ENCODE assay signal across 9 mouse cellular contexts in genomic region chr11:76846011-76846877, GRCm38 (mm10). TPM values are rescaled to one million over a fixed set of nuclear protein-coding genes. Genes with fewer than 3 reads are reported as not detected.
DNase-seq lines count a peak whose midpoint lies in the region; ATAC-seq and TF ChIP-seq lines count a peak whose summit lies in the region.
"Had no signal": no experiment of that assay in that cellular context is flagged by ENCODE, and none has a peak within 500 bp of the region (broad histone marks: within the 10 kb centered on the region; RNA-seq: fewer than 3 reads in every experiment).

No protein-coding gene starts in this region.

- no peaks in the 10 kb centered on the region for H3K27me3 ChIP-seq in hindbrain, postnatal 0 days (ENCODE audit: insufficient read depth, low read length)
- peaks cover 13% of the 10 kb centered on the region; the same call in 1 of the 2 replicates for H3K27me3 ChIP-seq in liver, embryonic 13.5 days
- H3K27me3 ChIP-seq in neural tube, embryonic 11.5 days (ENCODE audit: control insufficient read depth, insufficient read depth, low read length) = no peaks in the 10 kb centered on the region

- DNase-seq in gastrocnemius, postnatal 14 days = peak; percentile 42
- no peak for DNase-seq in gastrocnemius, adult 18-20 months (ENCODE audit: low spot score)
- peak; percentile 50 to 56 for DNase-seq in adrenal gland, postnatal 36 days
- peak; percentile 41 for DNase-seq in hindbrain, postnatal 0 days (ENCODE audit: low spot score)
- no peak for DNase-seq in liver, embryonic 13.5 days
- peak; percentile 30 for DNase-seq in neural tube, embryonic 11.5 days (ENCODE audit: low spot score)
- DNase-seq in thymus, postnatal 36 days = peak; percentile 8 to 26

- no peak for TF ChIP-seq CTCF in hindbrain, postnatal 0 days (IDR thresholded peaks at IDR 0.05; ENCODE audit: low read depth)

- no peaks in the 10 kb centered on the region for H3K9me3 ChIP-seq in hindbrain, postnatal 0 days (ENCODE audit: low read length)
- no peaks in the 10 kb centered on the region for H3K9me3 ChIP-seq in liver, embryonic 13.5 days (replicated peaks)
- H3K9me3 ChIP-seq in neural tube, embryonic 11.5 days (ENCODE audit: control insufficient read depth, low read length) = no peaks in the 10 kb centered on the region

- H3K27ac ChIP-seq in hindbrain, postnatal 0 days = peak overlapping the region; percentile 93
- H3K27ac ChIP-seq in liver, embryonic 13.5 days = peak overlapping the region; percentile 74
- H3K27ac ChIP-seq in neural tube, embryonic 11.5 days (ENCODE audit: low read depth, low read length) = peak overlapping the region; percentile 81

- H3K4me3 ChIP-seq in hindbrain, postnatal 0 days (ENCODE audit: low read length) = peak overlapping the region; percentile 88
- H3K4me3 ChIP-seq in liver, embryonic 13.5 days (replicated peaks) = peak overlapping the region; percentile 93
- peak overlapping the region; percentile 92 for H3K4me3 ChIP-seq in neural tube, embryonic 11.5 days (ENCODE audit: low read depth, low read length)

- peak overlapping the region; percentile 87 for H3K9ac ChIP-seq in hindbrain, postnatal 0 days (replicated peaks; ENCODE audit: low read length)
- H3K9ac ChIP-seq in liver, embryonic 13.5 days = peak overlapping the region; percentile 94
- H3K9ac ChIP-seq in neural tube, embryonic 11.5 days (ENCODE audit: low read length) = peak overlapping the region; percentile 91

- under 1% methylated on average over 85 of the region's 90 CpGs for WGBS in hindbrain, postnatal 0 days
- under 1% methylated on average over 90 of the region's 90 CpGs for WGBS in liver, embryonic 13.5 days (ENCODE audit: insufficient replicate concordance)
- under 1% methylated on average over 89 of the region's 90 CpGs for WGBS in neural tube, embryonic 11.5 days

- peak overlapping the region; percentile 90 for H3K4me2 ChIP-seq in hindbrain, postnatal 0 days (ENCODE audit: low read depth, low read length)
- H3K4me2 ChIP-seq in liver, embryonic 13.5 days = peak overlapping the region; percentile 99
- H3K4me2 ChIP-seq in neural tube, embryonic 11.5 days (ENCODE audit: low read depth) = peak overlapping the region; percentile 99

- H3K36me3 ChIP-seq in hindbrain, postnatal 0 days (ENCODE audit: insufficient read depth, low read length) = no peaks in the 10 kb centered on the region
- H3K36me3 ChIP-seq in liver, embryonic 13.5 days = no peaks in the 10 kb centered on the region
- no peaks in the 10 kb centered on the region for H3K36me3 ChIP-seq in neural tube, embryonic 11.5 days (ENCODE audit: control insufficient read depth, insufficient read depth, low read length)

- intact Hi-C loops in gastrocnemius, postnatal 14 days (cut with DNase I; ENCODE audit: low total_unique reads) = no loop called here

- peaks cover 19% of the 10 kb centered on the region for H3K4me1 ChIP-seq in hindbrain, postnatal 0 days (ENCODE audit: insufficient read depth, low read length)
- H3K4me1 ChIP-seq in liver, embryonic 13.5 days (replicated peaks) = peaks cover 51% of the 10 kb centered on the region
- H3K4me1 ChIP-seq in neural tube, embryonic 11.5 days (ENCODE audit: control insufficient read depth, insufficient read depth, low read length) = peaks cover 16% of the 10 kb centered on the region

- ATAC-seq in erythroid progenitor cell, adult 5-6 weeks (replicated peaks; ENCODE audit: low FRiP score, poor library complexity, severe bottlenecking) = peak; percentile 25; the same call in 1 of the 2 replicates
- ATAC-seq in hindbrain, postnatal 0 days = peak; percentile 78
- peak; percentile 70 for ATAC-seq in liver, embryonic 13.5 days (ENCODE audit: low read depth)
- ATAC-seq in neural tube, embryonic 11.5 days (ENCODE audit: insufficient read depth, low FRiP score, low TSS enrichment) = peak; percentile 71

RNA-seq across cellular contexts. Expression of gene Cpd, which starts 0.6 kb away (rescaled TPM):
- total RNA-seq in gastrocnemius, postnatal 14 days (2021) = 10 to 100 TPM; 39.4 to 50.8 TPM
- 10 to 100 TPM; 26.2 to 29.0 TPM for total RNA-seq in gastrocnemius, adult 18-20 months (2021)
- total RNA-seq in adrenal gland, postnatal 36 days (2021) = 10 to 100 TPM; 42.1 to 47.6 TPM
- total RNA-seq in erythroid progenitor cell, adult 5-6 weeks (2015; ENCODE audit: low replicate concordance) = 11.7 and 12.6 TPM in 2 replicates
- 6.1 and 9.6 TPM in 2 replicates for total RNA-seq in erythroid progenitor cell, adult 5-6 weeks (2017; ENCODE audit: low replicate concordance)
- total RNA-seq in hindbrain, postnatal 0 days (2014; rRNA removed) = 34.7 and 41.3 TPM in 2 replicates
- polyA plus RNA-seq in hindbrain, postnatal 0 days (2015; fragmentation: Nextera tagmentation; extraction: Ambion mirVana) = 3.9 and 5.7 TPM in 2 replicates
- 4.8 and 6.3 TPM in 2 replicates for polyA plus RNA-seq in liver, embryonic 13.5 days (2015; fragmentation: Nextera tagmentation; extraction: Ambion mirVana)
- polyA plus RNA-seq in neural tube, embryonic 11.5 days (2014; fragmentation: Nextera tagmentation; extraction: Ambion mirVana) = 14.7 and 16.9 TPM in 2 replicates

RNA-seq across cellular contexts. Expression of gene Tmigd1, which starts 55.7 kb away (rescaled TPM):
- total RNA-seq in gastrocnemius, postnatal 14 days (2021) = under 1 TPM; 0.24 to 0.45 TPM
- total RNA-seq in gastrocnemius, adult 18-20 months (2021) = not detected
- total RNA-seq in adrenal gland, postnatal 36 days (2021) = 1 to 10 TPM in 1 of 2 experiments, under 1 TPM in 1; 0.66 to 1.1 TPM
- total RNA-seq in erythroid progenitor cell, adult 5-6 weeks (2015; ENCODE audit: low replicate concordance) = not detected in 2 replicates
- not detected in 2 replicates for total RNA-seq in erythroid progenitor cell, adult 5-6 weeks (2017; ENCODE audit: low replicate concordance)
- 0.26 TPM in 1 of 2 replicates, not detected in the other for total RNA-seq in hindbrain, postnatal 0 days (2014; rRNA removed)
- not detected in 2 replicates for polyA plus RNA-seq in hindbrain, postnatal 0 days (2015; fragmentation: Nextera tagmentation; extraction: Ambion mirVana)
- polyA plus RNA-seq in liver, embryonic 13.5 days (2015; fragmentation: Nextera tagmentation; extraction: Ambion mirVana) = not detected in 2 replicates
- 0.39 TPM in 1 of 2 replicates, not detected in the other for polyA plus RNA-seq in neural tube, embryonic 11.5 days (2014; fragmentation: Nextera tagmentation; extraction: Ambion mirVana)
- total RNA-seq: left cerebral cortex, postnatal 36 days had no signal

Comparison
In these comparisons a context has a peak if more than half of its experiments do, and no peak if none do; other contexts are left out.
1. DNase-seq: peak in gastrocnemius, postnatal 14 days (single experiment), adrenal gland, postnatal 36 days (2 of 2), hindbrain, postnatal 0 days (single experiment), neural tube, embryonic 11.5 days (single experiment) and thymus, postnatal 36 days (2 of 2); none in gastrocnemius, adult 18-20 months (single experiment) and liver, embryonic 13.5 days (single experiment).
2. ATAC-seq: peak in every context shown above with its lines; median percentile 78 in hindbrain, postnatal 0 days; 71 in neural tube, embryonic 11.5 days; 70 in liver, embryonic 13.5 days; 25 in erythroid progenitor cell, adult 5-6 weeks.
3. Peak in every context shown above with its lines, with median percentiles within 50 percentile points of each other: H3K27ac ChIP-seq, H3K4me2 ChIP-seq, H3K4me3 ChIP-seq and H3K9ac ChIP-seq.